Comparison of ENCODE assay signal across 8 mouse cellular contexts in genomic region chr4:138884261-138884660, GRCm38 (mm10). TPM values are rescaled to one million over a fixed set of nuclear protein-coding genes. Genes with fewer than 3 reads are reported as not detected.
DNase-seq lines count a peak whose midpoint lies in the region; ATAC-seq and TF ChIP-seq lines count a peak whose summit lies in the region.
"Had no signal": no experiment of that assay in that cellular context is flagged by ENCODE, and none has a peak within 500 bp of the region (broad histone marks: within the 10 kb centered on the region; RNA-seq: fewer than 3 reads in every experiment).

No protein-coding gene starts in this region.

- no peaks in the 10 kb centered on the region for H3K9me3 ChIP-seq in hindbrain, embryonic 14.5 days (ENCODE audit: control insufficient read depth, low read length)
- no peaks in the 10 kb centered on the region for H3K9me3 ChIP-seq in midbrain, embryonic 10.5 days (replicated peaks)

- 15% methylated on average over 6 of the region's 6 CpGs for WGBS in hindbrain, embryonic 14.5 days
- WGBS in midbrain, embryonic 10.5 days = 22% methylated on average over 6 of the region's 6 CpGs
- 11% methylated on average over 6 of the region's 6 CpGs for WGBS in small intestine, adult 2 months

- no peak overlapping the region for H3K27ac ChIP-seq in bone marrow macrophage, adult 2 months (ENCODE audit: insufficient read depth, low read depth, low read length)
- H3K27ac ChIP-seq in embryonic fibroblast, embryonic 13.5 days (ENCODE audit: insufficient read depth, low read length) = no peak overlapping the region
- H3K27ac ChIP-seq in hindbrain, embryonic 14.5 days = no peak overlapping the region
- H3K27ac ChIP-seq in midbrain, embryonic 10.5 days (replicated peaks) = no peak overlapping the region
- no peak overlapping the region for H3K27ac ChIP-seq in small intestine, adult 2 months (ENCODE audit: insufficient read depth, low read depth, low read length)
- H3K27ac ChIP-seq: macrophage had no signal

- H3K4me2 ChIP-seq in hindbrain, embryonic 14.5 days (replicated peaks) = no peak overlapping the region

- no peaks in the 10 kb centered on the region for H3K36me3 ChIP-seq in hindbrain, embryonic 14.5 days (replicated peaks; ENCODE audit: control insufficient read depth, insufficient read depth)
- no peaks in the 10 kb centered on the region for H3K36me3 ChIP-seq in midbrain, embryonic 10.5 days
- H3K36me3 ChIP-seq in small intestine, adult 2 months (ENCODE audit: control insufficient read depth, insufficient read depth, low read length) = no peaks in the 10 kb centered on the region

- no peak overlapping the region for H3K9ac ChIP-seq in hindbrain, embryonic 14.5 days

- peak; percentile 79 for TF ChIP-seq CTCF in bone marrow macrophage, adult 2 months (IDR thresholded peaks at IDR 0.05; ENCODE audit: low read depth, low read length)
- TF ChIP-seq CTCF in embryonic fibroblast, embryonic 13.5 days (IDR thresholded peaks at IDR 0.05; ENCODE audit: borderline replicate concordance, insufficient read depth, low read length) = peak; percentile 67; the same call in 1 of the 2 replicates
- peak; percentile 90; the same call in 1 of the 2 replicates for TF ChIP-seq CTCF in small intestine, adult 2 months (IDR thresholded peaks at IDR 0.05; ENCODE audit: extremely low read depth, insufficient read length, insufficient replicate concordance, low read depth, low read length)

- no peak overlapping the region for H3K4me3 ChIP-seq in bone marrow macrophage, adult 2 months (ENCODE audit: insufficient read depth, low read length)
- no peak overlapping the region for H3K4me3 ChIP-seq in embryonic fibroblast, embryonic 13.5 days (ENCODE audit: insufficient read depth, low read length)
- no peak overlapping the region for H3K4me3 ChIP-seq in hindbrain, embryonic 14.5 days (replicated peaks; ENCODE audit: low read length)
- no peak overlapping the region for H3K4me3 ChIP-seq in midbrain, embryonic 10.5 days
- H3K4me3 ChIP-seq in small intestine, adult 2 months (ENCODE audit: low read depth, low read length) = no peak overlapping the region

- H3K27me3 ChIP-seq in hindbrain, embryonic 14.5 days (ENCODE audit: control insufficient read depth, insufficient read depth, low read length) = no peaks in the 10 kb centered on the region
- peaks cover 36% of the 10 kb centered on the region for H3K27me3 ChIP-seq in midbrain, embryonic 10.5 days (ENCODE audit: low read depth, poor library complexity, severe bottlenecking)
- no peaks in the 10 kb centered on the region for H3K27me3 ChIP-seq in small intestine, adult 2 months (ENCODE audit: control insufficient read depth, insufficient read depth, low read length)

- peak; percentile 82 for DNase-seq in MEL-GATA-1-ER (ENCODE audit: extremely low read depth, low read depth)
- peak; percentile 88 for DNase-seq in hindbrain, embryonic 14.5 days (ENCODE audit: low spot score)
- peak; percentile 80 for DNase-seq in left cerebral cortex, adult 11 months (ENCODE audit: low spot score)
- DNase-seq in midbrain, embryonic 10.5 days (ENCODE audit: low spot score) = peak; percentile 82

- no peak; the same call in 1 of the 2 replicates for ATAC-seq in hindbrain, embryonic 14.5 days (ENCODE audit: low FRiP score)

- no peak for TF ChIP-seq POLR2A in bone marrow macrophage, adult 2 months (IDR thresholded peaks at IDR 0.05; ENCODE audit: borderline replicate concordance, low read depth, low read length)
- no peak for TF ChIP-seq POLR2A in embryonic fibroblast, embryonic 13.5 days (IDR thresholded peaks at IDR 0.05; ENCODE audit: low read depth, low read length)
- TF ChIP-seq POLR2A in small intestine, adult 2 months (IDR thresholded peaks at IDR 0.05; ENCODE audit: low read depth, low read length) = no peak

- H3K4me1 ChIP-seq in bone marrow macrophage, adult 2 months (ENCODE audit: control insufficient read depth, insufficient read depth, low read length) = peaks cover 8% of the 10 kb centered on the region
- no peaks in the 10 kb centered on the region for H3K4me1 ChIP-seq in embryonic fibroblast, embryonic 13.5 days (ENCODE audit: control insufficient read depth, insufficient read depth, low read length)
- H3K4me1 ChIP-seq in hindbrain, embryonic 14.5 days (replicated peaks; ENCODE audit: control insufficient read depth, insufficient read depth, low read length) = 0 out of 2 replicates have a peak, but pooled peaks cover 6% of the 10 kb centered on the region
- H3K4me1 ChIP-seq in midbrain, embryonic 10.5 days = peaks cover 26% of the 10 kb centered on the region
- peaks cover 11% of the 10 kb centered on the region; the same call in 1 of the 2 replicates for H3K4me1 ChIP-seq in small intestine, adult 2 months (ENCODE audit: control insufficient read depth, insufficient read depth, insufficient read length, low read length)

RNA-seq across cellular contexts. Expression of gene Pla2g2e, which starts 6.5 kb away (rescaled TPM):
- 0.96 TPM in 1 of 2 replicates, not detected in the other for polyA plus RNA-seq in bone marrow macrophage, adult 2 months (2012; ENCODE audit: insufficient read depth, insufficient read length, missing spikeins)
- 0.61 TPM in 1 of 2 replicates, not detected in the other for polyA plus RNA-seq in embryonic fibroblast, embryonic 13.5 days (2011; ENCODE audit: insufficient read length, low read depth, missing spikeins)
- polyA plus RNA-seq in hindbrain, embryonic 14.5 days (2014; fragmentation: Nextera tagmentation; extraction: Ambion mirVana) = not detected in 2 replicates
- polyA plus RNA-seq in midbrain, embryonic 10.5 days (2016; fragmentation: Nextera tagmentation; extraction: Ambion mirVana) = not detected in 2 replicates
- 0.16 and 0.67 TPM in 2 replicates for polyA plus RNA-seq in small intestine, adult 2 months (2012; rRNA removed)

RNA-seq across cellular contexts. Expression of gene Gm13030, which starts 10.5 kb away (rescaled TPM):
- polyA plus RNA-seq in bone marrow macrophage, adult 2 months (2012; ENCODE audit: insufficient read depth, insufficient read length, missing spikeins) = not detected in 2 replicates
- not detected in 2 replicates for polyA plus RNA-seq in embryonic fibroblast, embryonic 13.5 days (2011; ENCODE audit: insufficient read length, low read depth, missing spikeins)
- not detected in 2 replicates for polyA plus RNA-seq in hindbrain, embryonic 14.5 days (2014; fragmentation: Nextera tagmentation; extraction: Ambion mirVana)
- not detected in 2 replicates for polyA plus RNA-seq in midbrain, embryonic 10.5 days (2016; fragmentation: Nextera tagmentation; extraction: Ambion mirVana)
- polyA plus RNA-seq in small intestine, adult 2 months (2012; rRNA removed) = not detected in 2 replicates
- polyA plus RNA-seq: macrophage had no signal

RNA-seq across cellular contexts. Expression of gene Pla2g5, which starts 21.0 kb away (rescaled TPM):
- not detected in 2 replicates for polyA plus RNA-seq in bone marrow macrophage, adult 2 months (2012; ENCODE audit: insufficient read depth, insufficient read length, missing spikeins)
- polyA plus RNA-seq in embryonic fibroblast, embryonic 13.5 days (2011; ENCODE audit: insufficient read length, low read depth, missing spikeins) = not detected in 2 replicates
- polyA plus RNA-seq in hindbrain, embryonic 14.5 days (2014; fragmentation: Nextera tagmentation; extraction: Ambion mirVana) = 0.29 TPM in 2 replicates
- 0.22 and 0.37 TPM in 2 replicates for polyA plus RNA-seq in midbrain, embryonic 10.5 days (2016; fragmentation: Nextera tagmentation; extraction: Ambion mirVana)
- polyA plus RNA-seq in small intestine, adult 2 months (2012; rRNA removed) = 6.0 and 11.6 TPM in 2 replicates

RNA-seq across cellular contexts. Expression of gene Otud3, which starts 29.5 kb away (rescaled TPM):
- 4.8 and 8.0 TPM in 2 replicates for polyA plus RNA-seq in bone marrow macrophage, adult 2 months (2012; ENCODE audit: insufficient read depth, insufficient read length, missing spikeins)
- polyA plus RNA-seq in embryonic fibroblast, embryonic 13.5 days (2011; ENCODE audit: insufficient read length, low read depth, missing spikeins) = 8.9 and 9.2 TPM in 2 replicates
- 2.8 and 3.3 TPM in 2 replicates for polyA plus RNA-seq in hindbrain, embryonic 14.5 days (2014; fragmentation: Nextera tagmentation; extraction: Ambion mirVana)
- polyA plus RNA-seq in midbrain, embryonic 10.5 days (2016; fragmentation: Nextera tagmentation; extraction: Ambion mirVana) = 2.1 and 3.0 TPM in 2 replicates
- 7.4 and 10.3 TPM in 2 replicates for polyA plus RNA-seq in small intestine, adult 2 months (2012; rRNA removed)
